Mouse (Mus musculus): Measurements from ENCODE around the gene Ggn. TPM values are rescaled to one million over a fixed set of nuclear protein-coding genes. Genes with fewer than 3 reads are reported as not detected.
"Not testable (repeated sequence)": the region's sequence is repeated elsewhere in the genome, so short reads cannot be mapped to it uniquely, and the experiment has no call there.

The Ggn gene
- total RNA-seq, 4 experiments from 2014 or later = 1.2 to 2.1 (median 1.7) TPM

DNA sequence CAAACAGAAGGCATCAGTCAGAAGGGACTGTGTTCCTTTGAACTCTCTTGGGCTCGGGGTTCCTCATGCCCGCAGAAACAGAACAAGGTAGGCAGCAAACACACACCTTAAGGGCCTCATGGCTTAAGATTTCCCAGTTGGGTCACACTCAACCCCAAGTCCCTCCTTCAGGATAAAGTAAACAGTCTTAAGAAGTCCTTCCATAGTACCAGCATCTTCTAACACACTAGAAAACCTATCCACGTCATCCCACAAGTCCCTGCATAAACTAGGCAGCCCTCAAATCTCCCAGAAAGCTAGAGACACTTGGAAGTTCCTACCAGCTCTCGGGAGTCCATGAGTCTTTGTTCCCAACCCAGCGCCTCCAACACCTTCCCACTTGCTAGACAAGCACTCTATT is 7.7 kb upstream of the Ggn start:
- DNase-seq = no peak

DNA sequence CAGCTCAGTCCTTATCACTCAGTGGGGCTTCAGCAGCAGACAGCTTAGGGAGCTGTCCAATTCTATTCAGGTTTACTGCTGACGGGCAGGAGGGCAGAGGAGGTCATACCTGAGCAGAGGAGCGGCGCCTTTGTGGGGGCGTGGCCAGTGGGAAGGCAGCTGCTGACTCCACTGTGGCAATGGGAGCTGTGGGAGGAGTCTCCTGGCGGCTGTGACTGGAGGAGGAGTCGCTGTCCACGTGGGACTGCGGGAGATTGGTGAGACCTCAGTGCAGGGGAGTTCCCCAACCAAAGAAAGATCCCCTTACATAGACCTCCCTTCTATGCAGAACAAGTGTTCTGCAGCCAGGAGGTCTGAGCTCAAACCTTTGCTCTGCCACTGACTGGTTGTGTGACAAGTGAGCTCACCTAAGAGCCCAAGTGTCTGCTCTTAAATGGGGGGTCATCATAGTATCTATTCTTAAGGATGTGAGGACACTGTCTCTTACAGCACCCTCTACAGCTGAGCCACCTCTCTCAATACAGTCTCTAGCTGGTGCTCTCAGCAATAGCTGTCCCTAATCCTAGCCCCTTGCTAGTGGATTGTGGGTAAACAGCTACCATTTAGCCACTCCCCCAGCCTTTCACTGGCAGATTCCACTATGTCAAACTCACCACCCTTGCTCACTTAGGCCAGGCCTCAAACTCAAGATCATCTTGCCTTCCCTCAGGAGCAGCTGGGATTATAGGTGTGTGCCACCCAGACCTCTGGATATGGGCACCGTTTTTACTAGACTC is 7.1 kb upstream of the Ggn start:
- DNase-seq = no peak

DNA sequence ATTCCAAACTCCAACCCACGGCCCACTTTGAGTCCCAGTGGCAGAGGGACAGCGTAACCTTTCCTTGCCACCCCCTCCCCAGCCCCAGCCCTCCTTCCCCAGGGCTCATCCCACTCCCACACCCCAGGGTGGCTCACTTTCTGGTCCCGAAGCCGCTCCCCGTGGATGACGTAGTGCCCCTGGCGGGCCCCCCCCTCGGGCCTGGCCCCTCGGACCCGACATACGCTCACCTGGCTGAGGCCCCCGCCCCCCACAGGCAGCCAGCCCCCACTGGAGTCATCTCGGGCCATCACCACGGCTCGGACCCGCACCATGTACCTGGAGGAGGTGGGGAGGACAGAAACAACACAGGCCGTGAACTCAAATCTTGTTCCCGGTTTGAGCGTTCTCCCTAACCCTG is 2.4 kb upstream of the Ggn start:
- no peak for DNase-seq

DNA sequence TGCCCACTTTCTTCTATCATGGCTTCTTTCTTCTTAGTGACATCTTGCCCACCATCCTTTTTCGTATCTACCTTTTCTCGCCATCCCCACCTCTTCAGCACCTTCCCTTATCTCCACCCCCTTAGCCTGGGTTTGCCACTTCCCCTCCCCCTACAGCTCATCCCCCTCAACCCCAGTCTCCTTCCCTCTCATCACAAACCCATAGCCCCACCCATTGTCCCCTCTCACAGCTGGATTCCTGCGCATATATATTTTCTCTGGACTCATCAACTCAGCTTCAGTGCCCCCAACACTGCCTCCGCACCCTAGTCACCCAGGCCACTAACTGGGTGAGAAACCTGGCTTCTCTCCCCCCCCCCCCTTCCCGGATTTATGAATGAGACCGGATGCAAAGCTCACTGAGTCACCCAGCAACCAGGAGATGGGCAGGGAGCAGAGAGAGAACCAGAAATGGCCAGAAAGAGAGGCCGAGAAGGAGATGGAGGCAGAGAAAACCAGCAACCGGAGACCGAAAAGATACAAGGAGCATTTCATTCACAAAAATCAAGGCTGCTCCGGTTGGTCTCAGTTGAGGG is 1.8 kb upstream of the Ggn start:
- DNase-seq = no peak

DNA sequence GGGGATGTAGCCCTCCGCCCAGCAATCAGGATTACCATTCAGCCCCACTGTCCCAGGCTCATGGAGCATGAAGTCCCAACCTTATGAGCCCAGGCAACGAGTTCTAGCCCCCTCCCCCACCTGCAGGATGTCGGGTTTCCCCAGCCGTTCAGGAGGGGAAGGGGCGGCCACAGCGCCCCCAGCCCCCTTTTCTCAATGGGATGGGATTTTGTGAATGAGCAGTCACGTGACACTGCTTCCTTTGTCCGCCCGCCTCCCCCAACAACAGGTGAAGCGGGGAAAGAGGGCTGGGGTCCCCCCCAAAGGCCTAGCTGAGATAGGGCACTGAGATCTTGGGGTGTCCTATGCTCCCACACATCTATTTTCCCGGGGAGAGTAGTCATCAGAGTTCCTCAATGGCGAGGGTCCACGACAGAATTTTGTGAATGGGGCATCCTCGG is 1.2 kb upstream of the Ggn start:
- DNase-seq = no peak

DNA sequence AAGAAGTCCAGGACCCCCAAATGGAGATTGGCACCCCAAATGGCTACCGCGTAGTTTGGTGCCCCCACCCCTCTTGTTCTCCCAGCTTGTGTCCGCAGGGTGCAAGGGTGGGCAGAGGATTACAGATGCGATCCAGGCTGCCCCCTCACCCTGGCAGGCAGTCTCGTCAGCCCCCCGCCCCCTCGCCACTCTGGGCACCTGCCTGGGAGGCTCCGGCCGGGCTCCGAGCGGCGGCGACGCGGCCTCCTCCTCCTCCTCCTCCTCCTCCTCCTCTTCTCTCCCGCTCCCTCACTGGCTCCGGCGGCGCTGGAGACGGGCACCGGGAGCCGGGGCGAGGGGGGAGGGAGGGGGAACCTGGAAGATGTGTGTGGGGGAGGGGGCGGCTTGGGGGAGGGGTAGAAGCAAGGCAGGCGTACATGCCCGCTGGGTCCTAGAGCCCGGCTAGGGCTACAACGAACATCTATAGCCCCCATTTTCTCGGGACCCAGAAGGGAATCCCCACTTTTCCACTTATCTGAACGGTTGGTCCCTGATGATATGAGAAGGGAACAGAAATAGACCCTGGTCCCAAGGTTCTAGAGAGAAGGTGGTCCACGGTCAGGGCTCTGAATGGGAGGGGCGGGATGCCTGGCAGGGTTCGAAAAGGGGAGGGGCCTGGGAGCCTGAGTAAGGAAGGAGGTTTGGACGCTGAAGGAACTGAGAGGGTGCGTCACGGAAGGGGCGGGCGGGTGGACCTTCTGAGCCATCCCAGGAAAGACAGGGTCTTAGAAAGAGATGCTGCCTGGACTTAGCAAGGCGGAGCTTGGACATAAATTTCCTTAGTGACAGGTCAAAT is 562 bp upstream of the Ggn start:
- peak; percentile 76 for DNase-seq

DNA sequence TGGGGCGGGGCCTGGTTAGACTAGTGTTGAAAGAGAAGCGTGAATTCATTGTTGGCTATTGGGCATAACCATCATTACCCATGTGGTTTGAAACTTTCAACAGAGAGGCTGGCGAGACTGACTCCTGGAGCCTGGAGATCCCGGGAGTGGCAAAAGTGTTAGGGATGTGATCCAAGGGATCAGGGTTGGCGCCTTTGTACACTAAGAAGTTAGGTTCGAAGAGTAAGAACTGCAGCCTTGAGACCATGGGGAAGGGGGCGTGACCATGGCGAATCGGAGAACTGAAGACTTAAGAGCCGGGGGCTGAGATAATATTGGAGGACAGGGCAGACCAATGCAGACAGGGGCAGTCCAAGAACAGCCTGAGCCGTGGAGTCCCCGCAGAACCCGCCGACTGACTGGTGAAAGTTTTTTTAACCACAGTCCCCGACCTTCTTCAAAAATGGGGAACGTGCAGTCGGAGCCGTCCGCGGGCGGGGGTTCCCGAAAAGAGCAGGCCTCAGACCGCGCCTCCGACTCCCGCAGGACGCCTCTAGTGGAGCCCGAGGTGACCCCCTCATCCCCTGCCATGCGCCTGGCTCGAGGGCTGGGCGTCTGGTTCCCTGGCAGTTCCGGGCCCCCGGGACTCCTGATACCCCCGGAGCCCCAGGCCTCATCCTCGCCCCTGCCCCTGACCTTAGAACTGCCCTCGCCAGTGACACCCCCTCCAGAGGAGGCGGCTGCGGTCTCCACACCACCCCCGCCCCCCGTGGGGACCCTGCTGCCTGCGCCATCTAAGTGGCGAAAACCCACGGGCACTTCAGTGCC is 948 bp downstream of the Ggn start:
- DNase-seq = no peak

DNA sequence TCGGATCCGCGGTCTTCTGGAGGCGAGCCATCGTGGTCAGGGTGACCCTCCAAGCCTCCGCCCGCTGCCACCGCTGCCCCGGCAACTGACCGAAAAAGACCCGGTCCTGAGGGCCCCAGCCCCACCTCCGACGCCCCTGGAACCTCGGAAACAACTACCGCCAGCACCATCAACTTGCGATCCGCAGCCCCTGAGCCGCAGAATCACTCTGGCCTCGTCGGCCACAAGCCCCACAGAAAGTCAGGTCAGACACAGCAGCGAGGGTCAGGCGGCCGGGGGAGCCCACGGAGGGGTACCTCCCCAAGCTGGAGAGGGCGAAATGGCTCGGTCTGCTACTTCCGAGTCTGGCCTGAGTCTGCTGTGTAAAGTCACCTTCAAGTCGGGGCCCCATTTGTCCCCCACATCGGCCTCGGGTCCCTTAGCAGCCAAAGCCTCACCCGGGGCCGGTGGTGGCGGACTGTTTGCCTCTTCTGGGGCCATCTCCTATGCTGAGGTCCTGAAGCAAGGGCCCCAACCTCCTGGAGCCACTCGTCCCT is 1.6 kb downstream of the Ggn start:
- DNase-seq = no peak

DNA sequence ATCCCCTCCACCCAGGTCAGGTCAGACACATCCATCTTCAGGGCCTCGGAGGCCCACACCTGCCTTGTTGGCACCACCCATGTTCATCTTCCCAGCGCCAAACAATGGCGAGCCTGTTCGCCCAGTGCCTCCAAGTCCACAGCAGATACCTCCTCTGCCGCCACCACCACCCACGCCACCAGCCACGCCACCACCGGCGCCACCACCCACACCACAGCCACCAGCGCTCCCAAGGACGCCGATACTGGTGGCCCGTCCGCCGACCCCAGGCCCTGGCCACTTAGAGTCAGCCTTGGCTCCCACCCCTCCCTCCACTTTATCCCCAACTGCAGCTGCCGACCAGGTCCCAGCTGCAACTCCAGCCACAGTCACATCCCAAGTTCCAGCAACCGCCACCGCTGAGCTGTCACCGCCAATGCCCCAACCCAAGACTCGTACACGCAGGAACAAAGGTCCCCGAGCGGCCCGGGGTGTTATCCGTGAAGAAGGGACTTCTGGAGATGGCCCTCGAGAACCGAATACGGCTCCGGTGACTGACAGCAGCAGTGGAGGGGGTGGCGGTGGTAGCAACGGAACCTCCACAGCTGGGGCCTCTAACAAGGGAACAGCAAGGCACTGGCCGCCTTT is 2.5 kb downstream of the Ggn start:
- no peak for DNase-seq

DNA sequence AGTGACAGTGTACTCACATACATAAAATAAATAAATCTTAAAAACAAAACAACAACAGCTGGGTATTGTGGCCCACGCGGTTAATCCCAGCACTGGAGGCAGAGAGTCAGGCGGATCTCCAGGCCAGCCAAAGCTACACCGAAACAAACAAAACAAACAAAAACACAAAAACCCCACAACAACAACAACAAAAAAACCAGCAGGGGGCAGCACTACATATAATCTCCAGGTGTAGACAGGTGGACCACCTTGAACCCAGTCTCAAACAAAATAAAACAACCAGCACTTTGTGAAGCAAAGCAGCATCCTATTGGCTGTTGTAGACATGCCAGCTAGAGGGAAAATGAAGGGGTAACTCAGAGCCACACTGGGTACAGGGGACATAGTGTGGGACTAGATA is 8.1 kb downstream of the Ggn start:
- no peak for DNase-seq

DNA sequence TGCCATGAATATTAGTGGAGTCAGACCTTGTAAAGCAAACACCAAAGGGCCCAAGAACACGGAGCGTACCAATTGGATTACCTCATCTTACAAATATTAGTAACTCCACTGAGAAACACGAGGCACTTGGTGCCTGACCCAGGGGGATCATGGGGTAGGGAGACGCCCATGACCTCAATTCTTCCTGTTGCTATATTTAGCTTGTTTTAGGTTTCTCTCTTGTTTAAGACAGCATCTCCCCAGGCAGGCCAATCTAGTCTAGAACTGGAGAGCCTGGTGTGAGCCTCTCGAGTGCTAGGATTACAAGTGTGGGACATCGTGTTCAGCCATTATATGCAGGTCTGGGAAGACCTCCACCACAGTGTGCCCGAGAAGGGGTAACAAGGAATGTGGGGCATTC is 9.3 kb downstream of the Ggn start:
- no peak for DNase-seq

DNA sequence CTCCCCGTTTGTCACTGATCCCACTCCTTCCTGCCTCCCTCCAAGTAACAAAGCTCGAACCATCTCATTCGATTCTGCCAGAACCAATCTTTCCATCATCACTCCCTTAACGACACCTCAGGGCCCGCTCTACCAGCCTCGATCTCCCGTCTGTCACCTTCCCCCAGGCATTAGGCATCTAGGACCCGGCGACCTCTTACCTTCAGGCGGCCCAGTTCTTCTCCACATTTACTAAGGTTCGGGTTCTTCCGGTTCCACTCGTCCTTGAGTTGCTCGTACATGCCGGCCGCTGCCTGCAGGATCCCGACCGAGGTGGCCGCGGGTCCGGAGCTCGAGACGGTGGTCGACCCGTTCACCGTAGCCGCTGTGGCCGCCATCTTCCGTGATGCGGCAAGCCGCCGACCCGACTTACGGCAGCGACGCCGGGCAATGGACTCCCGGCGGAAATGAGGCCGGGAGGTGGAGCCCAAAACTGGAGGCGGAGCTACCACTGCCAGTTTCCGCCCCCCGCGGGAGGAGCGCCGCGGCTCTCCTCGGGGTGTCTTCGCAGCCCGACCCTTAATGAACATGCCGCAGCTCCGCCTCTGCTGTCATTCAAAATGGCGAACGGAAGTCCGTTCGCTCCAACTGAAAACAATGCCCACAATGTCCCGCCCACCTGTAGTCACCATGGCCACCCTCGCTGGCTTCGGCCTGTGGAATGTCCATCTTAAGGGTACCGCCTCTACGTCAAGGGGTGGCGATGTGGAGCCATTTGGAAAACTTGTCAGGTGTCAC is 10.3 kb downstream of the Ggn start, which contains the start of gene Psmd8:
Psmd8 (minus strand) TSS at position 625 of the 777 bp plus-strand sequence.
- peak; percentile 97 for DNase-seq

DNA sequence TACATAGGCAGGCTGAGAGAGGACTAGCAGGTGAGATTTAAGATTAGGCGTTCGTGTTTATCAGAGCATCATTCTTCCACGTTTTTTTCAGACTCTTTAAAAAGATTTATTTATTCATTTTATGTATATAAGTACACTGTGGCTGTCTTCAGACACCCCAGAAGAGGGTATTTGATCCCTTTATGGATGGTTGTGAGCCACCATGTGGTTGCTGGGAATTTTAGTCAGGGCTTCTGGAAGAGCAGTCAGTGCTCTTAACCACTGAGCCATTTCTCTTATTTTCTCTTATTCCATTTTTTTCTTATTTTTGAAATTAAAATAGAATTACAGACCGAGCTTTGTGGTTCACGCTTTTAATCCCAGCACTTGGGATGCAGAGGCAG is 10.8 kb downstream of the Ggn start:
- no peak for DNase-seq

DNA sequence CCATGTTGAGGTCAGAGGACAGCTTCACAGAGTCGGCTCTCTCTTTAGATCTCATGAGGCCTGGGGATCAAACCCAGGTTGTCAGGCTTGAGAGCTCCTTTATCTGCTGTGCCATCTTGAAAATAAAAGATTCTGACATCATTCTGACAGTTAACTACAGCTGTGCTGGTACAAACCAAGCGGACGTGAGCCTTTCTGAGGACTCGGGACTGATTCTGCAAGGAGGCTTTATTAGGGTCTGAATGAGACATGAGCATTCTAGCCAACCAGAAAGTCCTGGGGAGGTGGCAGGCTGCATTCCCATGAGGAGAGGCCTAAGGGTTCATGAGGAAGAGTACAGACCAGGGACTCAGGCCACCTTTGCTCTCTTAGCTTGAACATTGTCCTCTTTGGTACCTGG is 11.3 kb downstream of the Ggn start:
- DNase-seq = not testable (repeated sequence)

DNA sequence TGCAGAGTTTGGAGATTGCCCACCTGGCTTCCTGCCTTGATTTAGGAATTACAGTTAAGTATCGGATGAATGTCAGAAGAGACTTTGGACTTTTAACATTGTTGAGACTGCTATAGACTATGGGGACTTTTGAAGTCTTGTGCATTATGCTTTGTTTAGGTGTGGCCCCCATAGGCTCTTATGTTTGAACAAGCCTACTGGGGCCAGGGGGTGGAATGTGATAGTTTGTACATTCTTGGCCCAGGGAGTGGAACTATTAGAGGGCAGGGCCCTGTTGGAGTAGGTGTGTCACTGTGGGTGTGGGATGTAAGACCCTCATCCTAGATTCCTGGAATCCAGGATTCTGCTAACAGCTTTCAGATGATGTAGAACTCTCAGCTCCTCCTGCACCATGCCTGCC is 24.2 kb downstream of the Ggn start:
- not testable (repeated sequence) for DNase-seq

DNA sequence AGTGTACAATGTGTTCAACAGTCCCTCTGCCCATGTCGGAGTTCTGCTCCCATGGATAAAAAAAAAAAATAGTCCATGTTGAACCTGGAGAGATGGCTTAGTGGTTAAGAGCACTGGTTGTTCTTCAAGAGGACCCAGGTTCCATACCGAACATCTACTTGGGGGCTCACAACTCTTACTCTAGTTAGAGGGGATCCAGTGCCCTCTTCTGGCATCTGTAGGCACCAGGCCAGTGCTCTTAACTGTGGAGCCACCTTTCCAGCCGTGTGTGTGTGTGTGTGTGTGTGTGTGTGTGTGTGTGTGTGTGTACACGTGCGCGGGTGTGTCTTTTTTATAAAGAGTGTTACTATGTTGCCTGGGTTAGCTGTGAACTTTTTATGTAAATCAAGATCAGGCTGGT is 32.6 kb downstream of the Ggn start:
- no peak for DNase-seq

DNA sequence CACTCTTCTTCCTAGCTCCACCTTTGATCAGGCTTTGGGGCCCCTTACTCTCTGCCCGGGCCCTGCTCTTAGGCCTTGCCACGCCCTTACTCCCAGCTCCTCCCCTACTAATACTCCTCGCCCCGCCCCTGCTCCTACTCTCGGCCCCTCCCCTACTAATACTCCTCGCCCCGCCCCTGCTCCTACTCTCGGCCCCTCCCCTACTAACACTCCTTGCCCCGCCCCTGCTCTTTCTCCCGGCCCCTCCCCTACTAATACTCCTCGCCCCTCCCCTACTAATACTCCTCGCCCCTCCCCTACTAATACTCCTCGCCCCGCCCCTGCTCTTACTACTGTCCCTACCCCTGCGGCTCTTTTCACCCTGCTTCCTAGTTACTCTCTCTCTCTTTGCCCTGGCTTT is 41.0 kb downstream of the Ggn start:
- DNase-seq = not testable (repeated sequence)

DNA sequence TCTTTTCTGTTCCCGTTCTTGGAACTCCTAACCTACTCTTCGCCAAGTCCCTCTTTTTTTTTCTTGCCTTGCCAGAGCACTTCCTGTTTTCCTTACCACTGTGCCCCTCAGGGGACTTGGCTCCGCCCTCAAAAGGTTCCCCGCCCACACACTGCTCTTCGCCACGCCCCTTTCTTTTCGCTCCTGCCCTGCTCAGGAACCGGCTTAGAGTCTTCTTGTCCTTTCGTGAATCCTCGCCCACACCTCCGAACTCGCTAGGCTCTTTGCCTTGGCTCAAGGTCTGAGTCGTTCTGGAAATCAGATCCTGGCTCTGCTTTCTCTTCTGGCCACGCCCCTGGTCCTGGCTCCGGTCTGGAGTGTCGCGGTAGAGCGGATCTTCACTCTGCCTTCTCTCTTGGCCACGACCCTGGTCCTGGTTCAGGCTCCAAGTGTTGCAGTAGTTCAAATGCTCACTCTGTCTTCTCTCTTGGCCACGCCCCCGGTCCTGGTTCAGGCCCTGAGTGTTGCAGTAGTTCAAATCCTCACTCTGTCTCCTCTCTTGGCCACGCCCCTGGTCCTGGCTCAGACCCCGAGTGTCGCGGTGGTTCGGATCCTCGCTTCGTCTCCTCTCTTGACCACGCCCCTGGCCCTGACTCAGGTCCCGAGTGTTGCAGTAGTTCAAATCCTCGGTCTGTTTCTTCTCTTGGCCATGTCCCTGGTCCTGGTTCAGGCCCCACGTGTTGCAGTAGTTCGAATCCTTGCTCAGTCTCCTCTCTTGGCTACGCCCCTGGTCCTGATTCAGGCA is 41.6 kb downstream of the Ggn start:
- DNase-seq = peak; percentile 84

DNA sequence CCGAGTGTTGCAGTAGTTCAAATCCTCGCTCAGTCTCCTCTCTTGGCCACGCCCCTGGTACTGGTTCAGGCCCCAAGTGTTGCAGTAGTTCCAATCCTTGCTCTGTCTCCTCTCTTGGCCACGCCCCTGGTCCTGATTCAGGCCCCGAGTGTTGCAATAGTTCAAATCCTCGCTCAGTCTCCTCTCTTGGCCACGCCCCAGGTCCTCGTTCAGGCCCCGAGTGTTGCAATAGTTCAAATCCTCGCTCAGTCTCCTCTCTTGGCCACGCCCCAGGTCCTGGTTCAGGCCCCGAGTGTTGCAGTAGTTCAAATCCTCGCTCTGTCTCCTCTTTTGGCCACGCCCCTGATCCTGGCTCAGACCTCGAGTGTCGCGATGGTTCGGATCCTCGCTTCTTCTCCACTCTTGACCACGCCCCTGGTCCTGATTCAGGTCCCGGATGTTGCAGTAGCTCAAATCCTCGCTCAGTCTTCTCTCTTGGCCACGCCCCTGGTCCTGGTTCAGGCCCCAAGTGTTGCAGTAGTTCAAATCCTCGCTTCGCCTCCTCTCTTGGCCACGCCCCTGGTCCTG is 42.3 kb downstream of the Ggn start:
- DNase-seq = no peak

All from adrenal gland, adult 8-10 months (tissue).